Mouse (Mus musculus) midbrain, embryonic 11.5 days (tissue): ENCODE data around the gene Krt9. TPM values are rescaled to one million over a fixed set of nuclear protein-coding genes. Genes with fewer than 3 reads are reported as not detected.
A peak's percentile ranks its signal among the peaks of the same experiment; 100 is the strongest.

ENCODE experiments used
- ATAC-seq: fragments of 200-750 bp; cut with Nextera tagmentation; 2 replicates; pipeline ENCODE4 v1.8.0; 2017; ENCODE audit warnings: moderate TSS enrichment, moderate library complexity; ENCODE audit not compliant: low FRiP score
- DNase-seq: peaks from one replicate; pipeline ENCODE4 v3.0.0; 2015; ENCODE audit warnings: low spot score; ENCODE audit errors: missing footprints
- H3K27ac ChIP-seq: fragments of 300-500 bp; sonication (generic); 2 replicates; pipeline ENCODE4 v1.5.1; 2014; ENCODE audit warnings: low read depth, low read length
- H3K27me3 ChIP-seq: fragments of 300-500 bp; sonication (generic); 2 replicates; pipeline ENCODE4 v1.6.1; 2014; ENCODE audit warnings: mild to moderate bottlenecking, low read length, moderate library complexity, mixed read lengths; ENCODE audit not compliant: control insufficient read depth, insufficient read depth
- H3K36me3 ChIP-seq: fragments of 300-500 bp; sonication (generic); 2 replicates; pipeline ENCODE4 v1.6.1; 2014; ENCODE audit warnings: mild to moderate bottlenecking, low read length, moderate library complexity, mixed read lengths; ENCODE audit not compliant: control insufficient read depth, insufficient read depth
- H3K4me1 ChIP-seq: fragments of 300-500 bp; sonication (generic); 2 replicates; pipeline ENCODE4 v1.6.1; 2014; ENCODE audit warnings: low read length; ENCODE audit not compliant: control insufficient read depth, insufficient read depth
- H3K4me2 ChIP-seq: fragments of 300-500 bp; sonication (generic); 2 replicates; pipeline ENCODE4 v1.6.1; 2014; ENCODE audit warnings: mild to moderate bottlenecking, moderate library complexity
- H3K4me3 ChIP-seq: fragments of 300-500 bp; sonication (generic); 2 replicates; pipeline ENCODE4 v1.5.1; 2014; ENCODE audit warnings: low read depth, low read length
- H3K9ac ChIP-seq: fragments of 300-500 bp; sonication (generic); 2 replicates; pipeline ENCODE4 v1.6.1; 2014; ENCODE audit warnings: low read length
- H3K9me3 ChIP-seq: fragments of 300-500 bp; sonication (generic); 2 replicates; pipeline ENCODE4 v1.6.1; 2016; ENCODE audit warnings: low read length; ENCODE audit not compliant: control insufficient read depth
- WGBS: fragments of 180-500 bp; shearing (Covaris S2); extraction: QIAGEN DNeasy Blood & Tissue Kit; methylation state at CpG from one replicate; pipeline ENCODE4 v1.1.7; 2014; 5-methylcytosine and 5-hydroxymethylcytosine counted together
- polyA plus RNA-seq: library from polyadenylated mRNA; unstranded; fragments of >200 nt; fragmentation: Nextera tagmentation; extraction: Ambion mirVana; gene quantifications from 2 replicates; pipeline ENCODE4 v1.2.1, GENCODE M21; 2014

The Krt9 gene
- polyA plus RNA-seq, 1 experiment from 2014 or later: not detected

GRCm38 (mm10) chr11:100164392-100164791, 28.7 kb downstream of the Krt9 start:
- Histone ChIP-seq H3K4me3 (no peak overlapping the region), H3K9ac (no peak overlapping the region), H3K27ac (no peak overlapping the region), H3K27me3 (no peaks in the 10 kb centered on the region), H3K4me2 (no peak overlapping the region), H3K9me3 (no peaks in the 10 kb centered on the region), H3K4me1 (no peaks in the 10 kb centered on the region), H3K36me3 (no peaks in the 10 kb centered on the region)
- no peak for DNase-seq
- WGBS: 70% methylated on average over 7 of the region's 7 CpGs
- ATAC-seq: no peak

- H3K27me3 ChIP-seq: no peaks in the 10 kb centered on the region
- ATAC-seq (no peak), DNase-seq (no peak)
- no peak overlapping the region for H3K27ac ChIP-seq
- no peak overlapping the region for H3K4me2 ChIP-seq
- no peaks in the 10 kb centered on the region for H3K36me3 ChIP-seq
- H3K9me3 ChIP-seq: no peaks in the 10 kb centered on the region
- H3K4me1 ChIP-seq: no peaks in the 10 kb centered on the region
- H3K4me3 ChIP-seq: no peak overlapping the region
- WGBS: 68% methylated on average over 6 of the region's 6 CpGs
- no peak overlapping the region for H3K9ac ChIP-seq
These were observed 35.1 kb downstream of the Krt9 start for GRCm38 (mm10) chr11:100157908-100158477.

- Histone ChIP-seq H3K27me3 (no peaks in the 10 kb centered on the region), H3K36me3 (no peaks in the 10 kb centered on the region), H3K9me3 (no peaks in the 10 kb centered on the region), H3K27ac (no peak overlapping the region), H3K4me3 (no peak overlapping the region), H3K4me1 (no peaks in the 10 kb centered on the region), H3K4me2 (no peak overlapping the region), H3K9ac (no peak overlapping the region)
- 75% methylated on average over 3 of the region's 3 CpGs for WGBS
- ATAC-seq (no peak), DNase-seq (no peak)
These were observed 35.7 kb downstream of the Krt9 start for GRCm38 (mm10) chr11:100157331-100157730.

GRCm38 (mm10) chr11:100155497-100156255, 37.4 kb downstream of the Krt9 start:
- H3K4me3 ChIP-seq: no peak overlapping the region
- H3K27ac ChIP-seq: no peak overlapping the region
- H3K36me3 ChIP-seq: no peaks in the 10 kb centered on the region
- H3K4me2 ChIP-seq: no peak overlapping the region
- ATAC-seq (no peak), DNase-seq (no peak)
- no peaks in the 10 kb centered on the region for H3K4me1 ChIP-seq
- WGBS: 79% methylated on average over 8 of the region's 8 CpGs
- H3K27me3 ChIP-seq: no peaks in the 10 kb centered on the region
- no peak overlapping the region for H3K9ac ChIP-seq
- H3K9me3 ChIP-seq: no peaks in the 10 kb centered on the region

- H3K27me3 ChIP-seq: peaks cover 14% of the 10 kb centered on the region
- H3K9me3 ChIP-seq: no peaks in the 10 kb centered on the region
- no peak within 1 kb of the TSS for H3K9ac ChIP-seq
- H3K27ac ChIP-seq: no peak within 1 kb of the TSS
- ATAC-seq (no peak), DNase-seq (no peak)
- 44% methylated on average over 9 of the region's 9 CpGs for WGBS
- no peaks in the 10 kb centered on the region for H3K36me3 ChIP-seq
- H3K4me1 ChIP-seq: peaks cover 4% of the 10 kb centered on the region
- no peak within 1 kb of the TSS for H3K4me2 ChIP-seq
- H3K4me3 ChIP-seq: no peak within 1 kb of the TSS
These were observed 44.3 kb downstream of the Krt9 start, which contains the start of gene Krt19 for GRCm38 (mm10) chr11:100148615-100149330. Gene Krt19, minus strand, starts transcription at chr11:100148665.

- WGBS: 70% methylated on average over 5 of the region's 5 CpGs
- H3K27me3 ChIP-seq: peaks cover 14% of the 10 kb centered on the region
These were observed 45.3 kb downstream of the Krt9 start for GRCm38 (mm10) chr11:100147566-100148353.

GRCm38 (mm10) chr11:100145858-100146560, 47.0 kb downstream of the Krt9 start:
- Histone ChIP-seq H3K9ac (no peak overlapping the region), H3K9me3 (no peaks in the 10 kb centered on the region), H3K4me2 (peak overlapping the region; percentile 49), H3K4me3 (peak overlapping the region; percentile 17), H3K4me1 (peaks cover 4% of the 10 kb centered on the region), H3K36me3 (no peaks in the 10 kb centered on the region), H3K27ac (no peak overlapping the region), H3K27me3 (peaks cover 14% of the 10 kb centered on the region)
- 4% methylated on average over 13 of the region's 13 CpGs for WGBS
- DNase-seq (peak; percentile 87), ATAC-seq (no peak)

More at GRCm38 (mm10) chr11:100147566-100148353, 45.3 kb downstream of the Krt9 start:
- H3K36me3 ChIP-seq: no peaks in the 10 kb centered on the region
- H3K9me3 ChIP-seq: no peaks in the 10 kb centered on the region
- no peak overlapping the region for H3K27ac ChIP-seq
- DNase-seq (no peak), ATAC-seq (no peak)
- no peak overlapping the region for H3K9ac ChIP-seq
- peaks cover 4% of the 10 kb centered on the region for H3K4me1 ChIP-seq
- H3K4me3 ChIP-seq: no peak overlapping the region
- no peak overlapping the region for H3K4me2 ChIP-seq

GRCm38 (mm10) chr11:100145104-100145503, 47.9 kb downstream of the Krt9 start:
- no peak for ATAC-seq
- 1% methylated on average over 20 of the region's 20 CpGs for WGBS
- H3K4me2 ChIP-seq: peak overlapping the region; percentile 49

More at GRCm38 (mm10) chr11:100145104-100145503, 47.9 kb downstream of the Krt9 start:
- Histone ChIP-seq H3K9me3 (no peaks in the 10 kb centered on the region), H3K27me3 (peaks cover 14% of the 10 kb centered on the region), H3K27ac (no peak overlapping the region), H3K4me3 (peak overlapping the region; percentile 17), H3K4me1 (peaks cover 4% of the 10 kb centered on the region), H3K9ac (no peak overlapping the region), H3K36me3 (no peaks in the 10 kb centered on the region)
- peak; percentile 89 for DNase-seq
